Mouse (Mus musculus): ENCODE data around the gene Adamts20.

DNA sequence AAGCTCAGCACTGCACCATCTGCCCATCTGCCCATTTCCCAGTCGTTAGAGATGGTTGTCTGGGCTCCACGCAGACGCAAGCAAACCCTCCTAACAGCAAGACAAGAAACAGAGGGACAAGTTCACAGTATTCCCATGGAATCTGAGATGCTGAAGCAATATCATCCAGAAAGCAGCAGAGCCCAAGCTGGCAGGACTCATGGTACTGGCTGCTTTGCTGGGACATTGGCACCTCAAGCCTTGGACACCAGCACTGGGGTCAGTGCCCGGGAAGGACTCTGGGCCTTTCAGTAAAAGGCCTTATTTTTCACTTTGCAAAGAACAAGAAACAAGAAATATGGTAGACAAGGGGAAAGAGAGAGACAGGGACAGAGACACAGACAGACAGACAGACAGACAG lies 36.5 kb downstream of the Adamts20 start:
- no peak for TF ChIP-seq CTCF (IDR thresholded peaks at IDR 0.05; ENCODE audit: insufficient read depth, low read length)
- no peak for TF ChIP-seq POLR2A (IDR thresholded peaks at IDR 0.05; ENCODE audit: borderline replicate concordance, extremely low read depth, low read depth, low read length)

Measured in lung, adult 2 months (tissue).